Mouse (Mus musculus): ENCODE results near the gene Chrm3. TPM values are rescaled to one million over a fixed set of nuclear protein-coding genes. Genes with fewer than 3 reads are reported as not detected.
"Not testable (repeated sequence)": the region's sequence is repeated elsewhere in the genome, so short reads cannot be mapped to it uniquely, and the experiment has no call there.

Chrm3 gene
- polyA plus RNA-seq, 2 experiments: 0.98 to 1.8 TPM

DNA sequence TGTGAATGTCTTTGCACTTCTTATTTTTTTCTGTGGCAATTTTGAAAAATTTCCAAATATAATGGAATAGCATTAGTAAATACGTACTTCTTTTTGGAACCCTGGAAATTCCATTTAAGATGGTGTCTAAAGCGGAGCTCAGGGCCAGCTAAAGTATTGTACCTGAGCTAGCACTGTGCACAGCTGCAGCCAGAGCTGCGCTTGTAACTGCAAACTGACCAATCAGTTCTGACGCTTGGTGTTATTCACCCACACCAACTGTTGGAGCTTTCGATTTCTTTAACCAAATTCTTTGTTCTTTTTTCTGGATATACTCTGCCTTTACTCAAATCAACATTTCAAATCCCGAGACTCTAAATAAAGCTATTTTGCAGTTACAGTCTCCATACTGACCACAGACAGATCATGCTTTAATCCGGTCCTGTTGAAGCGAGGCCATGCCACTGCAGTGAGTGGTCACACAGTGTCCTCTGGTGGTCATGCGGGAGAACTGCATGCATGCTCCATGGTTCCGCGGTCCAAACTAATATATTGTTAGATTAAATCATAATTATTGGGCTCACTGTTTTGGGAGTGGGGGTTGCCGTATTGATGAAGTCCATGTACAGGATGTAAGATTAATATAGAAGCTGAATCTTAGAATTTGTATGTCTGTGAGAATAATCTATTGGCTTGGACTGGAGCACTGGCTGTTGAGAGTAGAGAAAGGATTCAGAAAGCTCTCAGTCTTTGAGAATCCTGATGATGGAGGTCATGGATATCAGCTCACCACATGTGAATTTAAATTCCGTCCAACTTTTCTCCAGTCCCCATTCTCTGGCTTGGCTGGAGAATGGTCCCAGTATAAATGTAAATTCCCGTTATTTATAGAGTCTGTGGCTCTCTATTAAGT is 513.9 kb downstream of the Chrm3 start:
- no peak overlapping the region for H3K4me3 ChIP-seq (replicated peaks; ENCODE audit: low read length)
- H3K9ac ChIP-seq (ENCODE audit: low read depth, low read length, severe bottlenecking): no peak overlapping the region
- 0 out of 2 replicates have a peak, but pooled peaks have one; percentile 37 for TF ChIP-seq POLR2A (IDR thresholded peaks at IDR 0.05; ENCODE audit: borderline replicate concordance, extremely low read depth, insufficient read depth, insufficient read length)
- 35% methylated on average over 14 of the region's 14 CpGs for whole genome bisulfite sequencing
- H3K9me3 ChIP-seq (ENCODE audit: control insufficient read depth, low read length): no peaks in the 10 kb centered on the region
- DNase-seq (ENCODE audit: low spot score) (peak; percentile 74), ATAC-seq (ENCODE audit: low FRiP score, low read depth) (peak; percentile 79)
- H3K27ac ChIP-seq (replicated peaks; ENCODE audit: low read depth, low read length): no peak overlapping the region
- no peaks in the 10 kb centered on the region for H3K27me3 ChIP-seq (ENCODE audit: control insufficient read depth, insufficient read depth, low read length)
- H3K36me3 ChIP-seq (ENCODE audit: control insufficient read depth, insufficient read depth, low read length): no peaks in the 10 kb centered on the region
- H3K4me2 ChIP-seq (replicated peaks; ENCODE audit: low read depth, low read length, severe bottlenecking): no peak overlapping the region
- H3K4me1 ChIP-seq (ENCODE audit: control insufficient read depth, insufficient read depth, low read length): no peaks in the 10 kb centered on the region

DNA sequence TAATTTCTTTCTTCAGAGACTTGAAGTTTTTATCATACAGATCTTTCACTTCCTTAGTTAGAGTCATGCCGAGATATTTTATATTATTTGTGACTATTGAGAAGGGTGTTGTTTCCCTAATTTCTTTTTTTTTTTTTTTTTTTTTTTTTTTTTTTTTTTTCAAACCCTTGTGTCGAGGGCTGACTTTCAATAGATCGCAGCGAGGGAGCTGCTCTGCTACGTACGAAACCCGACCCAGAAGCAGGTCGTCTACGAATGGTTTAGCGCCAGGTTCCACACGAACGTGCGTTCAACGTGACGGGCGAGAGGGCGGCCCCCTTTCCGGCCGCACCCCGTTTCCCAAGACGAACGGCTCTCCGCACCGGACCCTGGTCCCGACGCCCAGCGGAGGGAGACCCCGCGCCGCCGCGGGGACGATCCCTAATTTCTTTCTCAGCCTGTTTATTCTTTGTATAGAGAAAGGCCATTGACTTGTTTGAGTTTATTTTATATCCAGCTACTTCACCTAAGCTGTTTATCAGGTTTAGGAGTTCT is 526.4 kb downstream of the Chrm3 start:
- H3K4me1 ChIP-seq (ENCODE audit: control insufficient read depth, insufficient read depth, low read length); H3K27me3 ChIP-seq (ENCODE audit: control insufficient read depth, insufficient read depth, low read length); DNase-seq (ENCODE audit: low spot score); H3K36me3 ChIP-seq (ENCODE audit: control insufficient read depth, insufficient read depth, low read length); H3K4me3 ChIP-seq (replicated peaks; ENCODE audit: low read length); H3K9me3 ChIP-seq (ENCODE audit: control insufficient read depth, low read length); H3K4me2 ChIP-seq (replicated peaks; ENCODE audit: low read depth, low read length, severe bottlenecking); H3K9ac ChIP-seq (ENCODE audit: low read depth, low read length, severe bottlenecking); H3K27ac ChIP-seq (replicated peaks; ENCODE audit: low read depth, low read length): not testable (repeated sequence)
- 74% methylated on average over 32 of the region's 33 CpGs for WGBS
- ATAC-seq (ENCODE audit: low FRiP score, low read depth): peak; percentile 87

GRCm38 (mm10) chr13:9826227-9826626 is 534.4 kb downstream of the Chrm3 start:
- no peak overlapping the region for H3K27ac ChIP-seq (replicated peaks; ENCODE audit: low read depth, low read length)
- WGBS: 79% methylated on average over 5 of the region's 5 CpGs
- no peak overlapping the region for H3K4me2 ChIP-seq (replicated peaks; ENCODE audit: low read depth, low read length, severe bottlenecking)
- DNase-seq (ENCODE audit: low spot score) (no peak), ATAC-seq (ENCODE audit: low FRiP score, low read depth) (no peak)
- H3K9ac ChIP-seq (ENCODE audit: low read depth, low read length, severe bottlenecking): no peak overlapping the region
- TF ChIP-seq POLR2A (IDR thresholded peaks at IDR 0.05; ENCODE audit: borderline replicate concordance, extremely low read depth, insufficient read depth, insufficient read length): no peak
- no peaks in the 10 kb centered on the region for H3K27me3 ChIP-seq (ENCODE audit: control insufficient read depth, insufficient read depth, low read length)
- no peak overlapping the region for H3K4me3 ChIP-seq (replicated peaks; ENCODE audit: low read length)
- no peaks in the 10 kb centered on the region for H3K36me3 ChIP-seq (ENCODE audit: control insufficient read depth, insufficient read depth, low read length)
- no peaks in the 10 kb centered on the region for H3K9me3 ChIP-seq (ENCODE audit: control insufficient read depth, low read length)
- H3K4me1 ChIP-seq (ENCODE audit: control insufficient read depth, insufficient read depth, low read length): no peaks in the 10 kb centered on the region

Small RNA genes lying within 50 kb of the gene (microRNA-seq; reads per million reads assigned to microRNA genes)
- not detected for gene Gm24187
